Mouse (Mus musculus) gastrocnemius, postnatal 4 days (tissue): ENCODE data around the gene Slc46a1. TPM values are rescaled to one million over a fixed set of nuclear protein-coding genes. Genes with fewer than 3 reads are reported as not detected.

Experiments
- DNase-seq, 2 experiments: peaks; one replicate each; pipeline ENCODE4 v3.0.0; 2021 to 2022; ENCODE audit warnings: low spot score in 2 of 2, mixed read lengths in 2 of 2
- total RNA-seq, 2 experiments: library from RNA; stranded (reverse); gene quantifications; 2 replicates each; pipeline ENCODE4 v1.2.3; 2021

Gene Slc46a1
- total RNA-seq, 2 experiments from 2014 or later = 2.7 to 4.9 TPM

- DNase-seq = no peak
Measured at GRCm38 (mm10) chr11:78499543-78499942, 34.0 kb downstream of the Slc46a1 start.

- DNase-seq = no peak
Measured at GRCm38 (mm10) chr11:78500623-78501202, 35.2 kb downstream of the Slc46a1 start.

- no peak for DNase-seq
Measured at GRCm38 (mm10) chr11:78501529-78501928, 36.0 kb downstream of the Slc46a1 start.

GRCm38 (mm10) chr11:78502909-78503650, 37.6 kb downstream of the Slc46a1 start, which contains the start of gene Sebox:
Sebox (plus strand) TSS chr11:78503447.
- no peak for DNase-seq

GRCm38 (mm10) chr11:78505430-78505829, 39.9 kb downstream of the Slc46a1 start:
- DNase-seq = no peak

GRCm38 (mm10) chr11:78509148-78509547, 43.7 kb downstream of the Slc46a1 start:
- no peak for DNase-seq

- DNase-seq = peak; percentile 82 to 90
Measured at GRCm38 (mm10) chr11:78512025-78512957, 46.8 kb downstream of the Slc46a1 start, which contains the start of the genes Tmem199 and Poldip2. Tmem199 (minus strand) TSS chr11:78512172. Poldip2 (plus strand) TSS chr11:78512193.

GRCm38 (mm10) chr11:78513106-78513790, 47.8 kb downstream of the Slc46a1 start:
- no peak for DNase-seq

GRCm38 (mm10) chr11:78515549-78516325, 50.2 kb downstream of the Slc46a1 start:
- no peak for DNase-seq

- no peak for DNase-seq
Measured at GRCm38 (mm10) chr11:78518931-78519330, 53.4 kb downstream of the Slc46a1 start.

Other genes starting within 250 kb of the Slc46a1 start
- 10 to 100 TPM; 59.4 to 64.3 TPM for gene Sdf2, start 220.0 kb upstream of the Slc46a1 start, total RNA-seq
- 10 to 100 TPM; 45.1 to 49.0 TPM for gene Supt6, start 219.7 kb upstream of the Slc46a1 start, total RNA-seq
- 100 to 1,000 TPM; 104 to 108 TPM for gene 2610507B11Rik, start 203.9 kb upstream of the Slc46a1 start, total RNA-seq
- 1 to 10 TPM in 1 of 2 experiments, under 1 TPM in 1; 0.47 to 1.3 TPM for gene BC030499, start 174.9 kb upstream of the Slc46a1 start, total RNA-seq
- gene Spag5, start 164.2 kb upstream of the Slc46a1 start, total RNA-seq = 10 to 100 TPM; 14.6 to 16.1 TPM
- gene Aldoc, start 142.7 kb upstream of the Slc46a1 start, total RNA-seq = 1 to 10 TPM; 1.4 to 2.2 TPM
- 10 to 100 TPM; 30.5 to 33.2 TPM for gene Pigs, start 137.3 kb upstream of the Slc46a1 start, total RNA-seq
- gene Unc119, start 122.2 kb upstream of the Slc46a1 start, total RNA-seq = 10 to 100 TPM; 20.4 to 26.7 TPM
- not detected for gene Foxn1, start 79.1 kb upstream of the Slc46a1 start, total RNA-seq
- not detected for gene Slc13a2, start 43.5 kb upstream of the Slc46a1 start, total RNA-seq
- 1 to 10 TPM in 1 of 2 experiments, under 1 TPM in 1; 0.93 to 1.2 TPM for gene Sarm1, start 32.1 kb downstream of the Slc46a1 start, total RNA-seq
- gene Vtn, start 33.4 kb downstream of the Slc46a1 start, total RNA-seq = 10 to 100 TPM; 23.8 to 27.4 TPM
- gene Sebox, start 37.8 kb downstream of the Slc46a1 start, total RNA-seq = not detected
- 10 to 100 TPM; 12.6 to 14.7 TPM for gene Tmem199, start 46.5 kb downstream of the Slc46a1 start, total RNA-seq
- 100 to 1,000 TPM in 1 of 2 experiments, 10 to 100 TPM in 1; 96.8 to 114 TPM for gene Poldip2, start 46.5 kb downstream of the Slc46a1 start, total RNA-seq
- 10 to 100 TPM; 51.7 to 52.8 TPM for gene Tnfaip1, start 70.6 kb downstream of the Slc46a1 start, total RNA-seq
- gene Ift20, start 70.7 kb downstream of the Slc46a1 start, total RNA-seq = 10 to 100 TPM; 47.1 to 50.2 TPM
- 10 to 100 TPM; 21.8 to 22.4 TPM for gene Tmem97, start 85.1 kb downstream of the Slc46a1 start, total RNA-seq
- gene Nlk, start 231.7 kb downstream of the Slc46a1 start, total RNA-seq = 10 to 100 TPM in 1 of 2 experiments, 1 to 10 TPM in 1; 7.6 to 10.5 TPM